Mouse (Mus musculus): ENCODE data around the gene 1700008O03Rik. TPM values are rescaled to one million over a fixed set of nuclear protein-coding genes. Genes with fewer than 3 reads are reported as not detected.
A peak's percentile ranks its signal among the peaks of the same experiment; 100 is the strongest.

Gene 1700008O03Rik
- polyA plus RNA-seq (2016; fragmentation: Nextera tagmentation; extraction: Ambion mirVana) = 1.7 TPM in 2 replicates

DNA sequence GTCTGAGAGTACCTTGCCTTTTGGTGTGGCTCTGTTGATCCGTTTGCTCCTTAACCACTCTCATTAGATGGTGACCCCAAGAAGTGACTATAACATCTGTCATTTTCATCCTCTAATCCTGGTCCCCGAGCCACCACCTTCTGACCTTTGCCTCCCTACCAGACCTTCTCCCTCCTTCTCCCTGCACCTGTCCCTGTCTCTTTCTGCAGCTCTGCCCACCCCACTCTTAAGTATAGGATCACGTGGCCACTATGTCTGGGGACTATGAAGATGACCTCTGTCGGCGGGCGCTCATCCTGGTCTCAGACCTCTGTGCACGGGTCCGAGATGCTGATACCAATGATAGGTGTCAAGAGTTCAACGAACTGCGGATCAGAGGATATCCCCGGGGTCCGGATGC is at the start of gene 1700008O03Rik:
TSS of gene 1700008O03Rik (minus strand) at position 101 of the 400 bp plus-strand sequence.
- Histone ChIP-seq H3K4me1 (peaks cover 21% of the 10 kb centered on the region), H3K4me3 (peak within 1 kb of the TSS; percentile 71), H3K27ac (replicated peaks) (peak within 1 kb of the TSS; percentile 81)

DNA sequence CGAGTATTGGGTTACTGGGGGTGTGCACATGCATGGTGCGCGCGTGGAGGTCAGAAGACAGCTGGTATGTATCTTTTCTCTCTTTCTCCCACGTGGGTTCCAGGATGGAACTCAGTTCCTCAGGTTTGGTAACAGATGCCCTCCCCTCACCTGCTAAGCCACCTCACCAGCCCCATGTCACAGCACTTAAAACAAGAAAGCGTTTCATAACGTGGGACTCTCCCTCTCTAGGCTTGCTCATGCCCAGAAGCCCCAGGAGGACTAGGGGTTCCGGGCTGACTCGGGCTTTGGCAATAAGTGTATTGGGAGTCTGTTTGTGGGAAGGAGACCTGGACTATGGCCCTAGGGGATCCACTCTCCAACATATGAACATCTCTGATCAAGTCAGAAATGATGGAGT is 48.5 kb upstream of the 1700008O03Rik start:
- Histone ChIP-seq H3K36me3 (peaks cover 21% of the 10 kb centered on the region), H3K9me3 (replicated peaks) (no peaks in the 10 kb centered on the region), H3K27ac (replicated peaks) (no peak overlapping the region), H3K4me1 (peaks cover 68% of the 10 kb centered on the region), H3K27me3 (ENCODE audit: low read depth, poor library complexity, severe bottlenecking) (peaks cover 55% of the 10 kb centered on the region), H3K4me3 (no peak overlapping the region)
- DNase-seq (ENCODE audit: low spot score) = no peak
- WGBS = 80% methylated on average over 9 of the region's 9 CpGs

More for the DNA sequence above, at the start of gene 1700008O03Rik:
- 80% methylated on average over 12 of the region's 12 CpGs for WGBS
- Histone ChIP-seq H3K36me3 (no peaks in the 10 kb centered on the region), H3K27me3 (ENCODE audit: low read depth, poor library complexity, severe bottlenecking) (peaks cover 58% of the 10 kb centered on the region), H3K9me3 (replicated peaks) (no peaks in the 10 kb centered on the region)
- no peak for DNase-seq (ENCODE audit: low spot score)

DNA sequence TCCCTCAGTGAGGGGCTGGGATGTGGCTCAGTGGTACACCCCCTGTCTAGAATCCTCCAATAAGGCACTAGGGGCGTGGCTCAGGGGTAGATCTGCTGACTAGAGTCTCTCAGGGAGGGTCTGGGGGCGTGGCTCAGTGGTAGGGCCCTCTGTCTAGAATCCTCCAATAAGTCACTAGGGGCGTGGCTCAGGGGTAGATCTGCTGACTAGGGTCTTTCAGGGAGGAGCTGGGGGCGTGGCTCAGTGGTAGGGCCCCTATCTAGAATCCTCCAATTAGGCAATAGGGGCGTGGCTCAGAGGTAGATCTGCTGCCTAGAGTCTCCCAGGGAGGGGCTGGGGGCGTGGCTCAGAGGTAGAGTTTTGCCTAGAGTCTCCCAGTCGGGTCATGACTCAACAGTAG is 47.8 kb upstream of the 1700008O03Rik start:
- 2% methylated on average over 7 of the region's 7 CpGs for WGBS
- Histone ChIP-seq H3K27ac (replicated peaks) (no peak overlapping the region), H3K36me3 (peaks cover 21% of the 10 kb centered on the region), H3K4me1 (peaks cover 68% of the 10 kb centered on the region), H3K4me3 (peak overlapping the region; percentile 21; the same call in 1 of the 2 replicates), H3K9me3 (replicated peaks) (no peaks in the 10 kb centered on the region), H3K27me3 (ENCODE audit: low read depth, poor library complexity, severe bottlenecking) (peaks cover 60% of the 10 kb centered on the region)
- DNase-seq (ENCODE audit: low spot score) = peak; percentile 80

DNA sequence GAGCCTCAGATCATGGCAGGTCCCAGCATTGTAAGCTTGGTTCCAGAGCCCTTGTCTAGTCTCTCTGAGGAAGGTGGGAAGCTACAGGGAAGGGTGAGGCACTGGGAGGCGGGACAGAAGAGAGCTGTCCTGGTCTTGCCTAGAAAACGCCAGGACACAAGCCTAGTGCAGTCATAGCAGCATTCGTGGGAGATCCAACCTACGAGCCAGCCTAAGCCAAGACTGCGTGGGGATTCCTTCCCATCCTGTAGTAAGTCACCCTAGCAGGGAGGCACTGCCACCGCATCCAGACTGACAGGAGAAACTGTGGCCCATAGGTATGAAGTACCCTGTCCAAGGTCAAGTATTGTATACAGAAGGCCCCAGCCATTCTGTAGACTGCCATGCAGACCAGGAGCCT is 46.9 kb upstream of the 1700008O03Rik start:
- whole genome bisulfite sequencing = 77% methylated on average over 6 of the region's 6 CpGs
- no peak for DNase-seq (ENCODE audit: low spot score)
- Histone ChIP-seq H3K4me3 (no peak overlapping the region), H3K27ac (replicated peaks) (no peak overlapping the region), H3K36me3 (peaks cover 21% of the 10 kb centered on the region), H3K27me3 (ENCODE audit: low read depth, poor library complexity, severe bottlenecking) (peaks cover 60% of the 10 kb centered on the region), H3K4me1 (peaks cover 69% of the 10 kb centered on the region), H3K9me3 (replicated peaks) (no peaks in the 10 kb centered on the region)

DNA sequence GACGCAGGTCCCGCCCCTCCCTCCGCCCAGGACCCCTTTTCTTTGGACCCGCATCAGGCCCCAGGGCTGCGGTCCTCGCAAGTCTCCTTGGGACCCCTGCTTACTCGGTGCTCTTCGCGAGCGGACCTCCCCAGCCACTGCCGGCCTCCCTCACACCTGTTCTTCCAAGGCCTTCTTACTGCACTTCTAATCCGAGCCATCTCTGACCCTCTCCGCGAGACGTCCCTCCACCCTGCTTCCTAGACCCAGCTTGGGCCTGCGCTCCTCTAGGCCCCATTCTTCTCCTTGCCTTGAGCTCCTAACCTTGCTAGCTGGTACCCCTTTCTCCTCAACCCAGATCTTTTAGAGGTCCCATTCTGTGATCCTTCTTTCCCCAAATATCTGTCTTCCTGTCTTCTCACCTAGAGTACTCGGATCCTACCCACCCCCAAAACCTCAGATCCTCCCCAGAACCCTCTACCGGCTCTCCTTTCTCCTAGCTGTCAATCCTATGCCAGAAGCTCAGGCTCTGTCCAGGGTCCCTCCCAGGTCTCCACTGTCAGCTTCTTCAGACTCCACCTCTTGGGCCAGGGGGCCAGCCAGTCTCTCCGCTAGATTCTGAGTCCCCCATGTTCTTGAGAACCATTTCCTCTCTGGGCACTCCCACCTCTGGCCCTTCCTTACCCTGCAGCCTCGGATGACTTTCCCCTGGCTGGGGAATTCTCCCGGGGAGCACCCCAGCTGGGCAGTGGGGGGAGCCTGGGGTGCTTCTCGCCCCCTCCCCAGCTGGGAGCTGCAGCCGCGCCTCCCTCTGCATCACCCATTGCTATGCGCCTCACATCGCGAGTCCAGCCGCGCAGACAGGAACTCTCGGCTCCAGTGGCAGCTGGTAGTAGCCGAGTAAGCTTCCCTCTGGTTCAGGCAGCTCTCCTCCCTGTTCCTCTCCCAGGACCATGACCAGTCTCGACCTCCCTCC is 44.2 kb upstream of the 1700008O03Rik start:
- peaks cover 75% of the 10 kb centered on the region for H3K4me1 ChIP-seq
- H3K27ac ChIP-seq (replicated peaks) = peak overlapping the region; percentile 99
- no peaks in the 10 kb centered on the region for H3K9me3 ChIP-seq (replicated peaks)
- peak; percentile 54 for DNase-seq (ENCODE audit: low spot score)
- peaks cover 54% of the 10 kb centered on the region for H3K27me3 ChIP-seq (ENCODE audit: low read depth, poor library complexity, severe bottlenecking)
- H3K4me3 ChIP-seq = peak overlapping the region; percentile 79
- under 1% methylated on average over 32 of the region's 32 CpGs for WGBS
- peaks cover 14% of the 10 kb centered on the region; the same call in 1 of the 2 replicates for H3K36me3 ChIP-seq

DNA sequence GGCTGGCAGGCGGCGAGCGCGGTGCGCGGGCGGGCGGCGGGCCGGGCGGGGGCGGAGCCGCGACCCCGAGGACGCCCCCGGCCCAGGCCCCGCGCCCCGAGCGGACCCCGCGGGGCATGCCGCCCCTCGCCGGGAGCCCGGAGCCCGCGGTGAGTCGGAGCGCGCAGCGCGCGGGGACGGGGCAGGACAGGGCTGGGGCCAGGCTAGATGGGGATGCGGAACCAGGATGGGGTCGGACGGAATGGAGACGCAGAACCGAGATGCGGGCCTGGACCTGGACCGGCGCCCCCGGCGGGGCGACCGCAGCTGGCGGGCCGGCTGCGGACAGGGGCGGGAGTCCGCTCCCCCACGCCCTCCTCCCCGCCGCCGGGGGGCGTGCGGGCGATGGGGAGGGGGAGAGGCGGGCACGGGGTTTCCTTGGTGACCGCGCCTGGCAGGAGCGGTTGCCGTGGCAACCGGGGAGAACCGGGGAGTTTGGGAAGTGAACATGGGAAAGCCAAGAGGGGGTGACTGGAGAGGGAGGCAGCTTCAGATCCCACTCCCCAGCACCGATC is 43.4 kb upstream of the 1700008O03Rik start, which contains the start of gene Lrrc4b:
TSS of gene Lrrc4b (plus strand) at position 51 of the 554 bp plus-strand sequence.
- under 1% methylated on average over 59 of the region's 69 CpGs for WGBS
- Histone ChIP-seq H3K4me1 (peaks cover 75% of the 10 kb centered on the region), H3K27me3 (ENCODE audit: low read depth, poor library complexity, severe bottlenecking) (peaks cover 54% of the 10 kb centered on the region)

DNA sequence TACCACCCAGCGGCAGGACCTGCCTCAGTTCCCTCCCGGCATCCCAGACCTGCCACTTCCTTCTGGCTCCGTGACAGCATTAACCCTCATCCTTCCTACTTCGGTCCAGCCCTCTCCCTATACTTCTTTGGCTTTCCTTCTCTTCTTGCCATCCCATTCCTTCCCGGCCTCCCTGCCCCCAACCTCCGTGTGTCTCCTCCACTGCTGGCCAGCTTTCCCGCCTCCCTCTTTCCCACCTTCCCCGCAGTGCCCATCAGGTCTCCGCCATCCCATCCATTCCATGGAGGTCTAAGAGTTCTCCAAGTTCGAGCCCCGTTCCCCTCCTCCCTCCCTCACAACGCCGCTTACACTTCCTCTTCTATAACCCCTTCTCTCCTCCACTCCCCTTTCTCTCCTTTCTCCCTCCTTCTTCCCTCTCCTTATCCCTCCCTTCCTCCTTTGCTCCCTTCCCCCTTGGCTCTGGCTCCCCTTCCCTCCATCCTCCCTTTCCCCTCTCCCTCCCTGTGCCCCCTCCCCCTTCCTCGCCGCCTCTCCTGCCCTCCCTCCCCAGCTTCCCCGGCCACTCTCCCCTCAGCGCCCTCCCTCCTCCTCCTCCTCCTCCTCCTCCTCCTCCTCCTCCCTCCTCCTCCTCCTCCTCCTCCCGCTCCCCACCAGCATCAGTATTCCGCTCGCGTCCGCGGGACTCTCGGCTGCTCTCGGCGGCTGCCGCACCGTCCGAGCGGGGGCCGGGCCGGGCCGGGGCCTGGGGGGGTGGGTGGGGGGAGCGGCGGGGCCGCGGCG is 42.7 kb upstream of the 1700008O03Rik start:
- DNase-seq (ENCODE audit: low spot score) = peak; percentile 88
- Histone ChIP-seq H3K27me3 (ENCODE audit: low read depth, poor library complexity, severe bottlenecking) (peaks cover 54% of the 10 kb centered on the region), H3K4me3 (peak overlapping the region; percentile 79), H3K4me1 (peaks cover 69% of the 10 kb centered on the region), H3K9me3 (replicated peaks) (no peaks in the 10 kb centered on the region), H3K27ac (replicated peaks) (peak overlapping the region; percentile 99), H3K36me3 (peaks cover 8% of the 10 kb centered on the region; the same call in 1 of the 2 replicates)
- 5% methylated on average over 22 of the region's 38 CpGs for WGBS

More for the DNA sequence above, 43.4 kb upstream of the 1700008O03Rik start, which contains the start of gene Lrrc4b:
- Histone ChIP-seq H3K36me3 (peaks cover 8% of the 10 kb centered on the region; the same call in 1 of the 2 replicates), H3K4me3 (peak within 1 kb of the TSS; percentile 79), H3K27ac (replicated peaks) (peak within 1 kb of the TSS; percentile 99), H3K9me3 (replicated peaks) (no peaks in the 10 kb centered on the region)
- DNase-seq (ENCODE audit: low spot score) = peak; percentile 87

DNA sequence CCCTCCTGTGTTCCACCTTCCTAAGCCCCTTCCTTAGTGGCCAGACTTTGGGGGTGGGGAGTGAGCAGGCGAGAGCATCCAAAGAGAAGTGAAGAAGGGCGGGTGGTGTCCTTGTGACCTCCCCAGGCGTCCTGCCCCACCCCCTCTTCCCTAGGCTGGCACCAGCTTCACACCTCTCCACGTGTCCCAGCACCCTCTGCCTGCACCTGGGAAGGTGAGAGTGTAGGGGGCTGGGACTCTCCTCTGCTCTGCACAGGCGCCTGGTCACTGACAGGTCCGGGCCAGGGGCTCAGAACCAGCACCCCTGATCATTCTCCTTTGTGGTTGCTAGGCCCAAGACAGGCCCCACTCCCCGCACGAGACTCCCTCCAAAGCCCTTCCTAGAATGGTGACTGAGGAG is 42.0 kb upstream of the 1700008O03Rik start:
- 7% methylated on average over 8 of the region's 8 CpGs for WGBS
- peak overlapping the region; percentile 99 for H3K27ac ChIP-seq (replicated peaks)
- no peak for DNase-seq (ENCODE audit: low spot score)
- H3K9me3 ChIP-seq (replicated peaks) = no peaks in the 10 kb centered on the region
- H3K36me3 ChIP-seq = peaks cover 8% of the 10 kb centered on the region; the same call in 1 of the 2 replicates
- H3K27me3 ChIP-seq (ENCODE audit: low read depth, poor library complexity, severe bottlenecking) = peaks cover 54% of the 10 kb centered on the region
- peak overlapping the region; percentile 79 for H3K4me3 ChIP-seq
- peaks cover 62% of the 10 kb centered on the region for H3K4me1 ChIP-seq

DNA sequence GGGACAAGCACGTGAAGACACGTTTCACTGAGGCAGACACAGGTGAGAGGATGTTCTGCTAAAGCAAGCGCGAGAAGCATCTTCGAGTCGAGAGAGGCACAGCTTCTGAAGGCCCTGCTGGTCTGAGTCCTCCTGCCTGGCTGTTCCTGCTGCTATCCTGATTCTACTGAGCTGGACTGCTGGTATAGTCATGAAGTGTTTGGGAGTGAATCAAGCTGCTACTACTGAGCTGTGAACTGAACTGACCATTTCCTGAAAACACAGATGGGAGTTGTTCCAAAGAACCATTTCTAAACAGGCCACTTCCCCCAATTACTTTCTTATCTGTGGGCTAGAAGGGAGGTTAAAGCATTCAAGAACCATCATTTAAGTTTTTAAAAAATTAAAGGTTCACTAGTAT is 27.7 kb upstream of the 1700008O03Rik start:
- Histone ChIP-seq H3K9me3 (replicated peaks) (no peaks in the 10 kb centered on the region), H3K27me3 (ENCODE audit: low read depth, poor library complexity, severe bottlenecking) (peaks cover 10% of the 10 kb centered on the region), H3K36me3 (no peaks in the 10 kb centered on the region), H3K4me1 (0 out of 2 replicates have a peak, but pooled peaks cover 6% of the 10 kb centered on the region), H3K4me3 (no peak overlapping the region), H3K27ac (replicated peaks) (no peak overlapping the region)
- WGBS = 86% methylated on average over 6 of the region's 6 CpGs
- no peak for DNase-seq (ENCODE audit: low spot score)

DNA sequence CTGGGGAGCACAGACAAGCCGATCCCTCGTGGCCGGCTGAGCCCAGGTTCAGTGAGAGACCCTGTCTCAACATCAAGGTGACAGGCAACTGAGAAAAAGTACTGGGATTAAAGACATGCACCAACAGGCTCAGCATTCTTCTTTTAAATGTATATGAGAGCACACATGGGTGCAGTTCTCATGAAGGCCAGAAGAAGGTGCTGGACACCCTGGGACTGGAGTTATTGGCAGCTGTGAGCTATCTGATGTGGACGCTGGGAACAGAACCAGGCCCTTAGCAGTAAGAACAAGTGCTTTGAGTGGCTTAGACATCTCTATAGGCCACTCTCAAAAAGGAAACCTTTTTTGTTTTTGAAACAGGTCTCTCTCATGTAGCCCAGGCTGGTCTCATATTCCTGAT is 25.5 kb upstream of the 1700008O03Rik start:
- no peak overlapping the region for H3K4me3 ChIP-seq
- no peak overlapping the region for H3K27ac ChIP-seq (replicated peaks)
- WGBS = 91% methylated on average over 4 of the region's 4 CpGs
- H3K27me3 ChIP-seq (ENCODE audit: low read depth, poor library complexity, severe bottlenecking) = peaks cover 21% of the 10 kb centered on the region
- no peaks in the 10 kb centered on the region for H3K9me3 ChIP-seq (replicated peaks)
- no peaks in the 10 kb centered on the region for H3K36me3 ChIP-seq
- peaks cover 7% of the 10 kb centered on the region for H3K4me1 ChIP-seq
- DNase-seq (ENCODE audit: low spot score) = no peak

DNA sequence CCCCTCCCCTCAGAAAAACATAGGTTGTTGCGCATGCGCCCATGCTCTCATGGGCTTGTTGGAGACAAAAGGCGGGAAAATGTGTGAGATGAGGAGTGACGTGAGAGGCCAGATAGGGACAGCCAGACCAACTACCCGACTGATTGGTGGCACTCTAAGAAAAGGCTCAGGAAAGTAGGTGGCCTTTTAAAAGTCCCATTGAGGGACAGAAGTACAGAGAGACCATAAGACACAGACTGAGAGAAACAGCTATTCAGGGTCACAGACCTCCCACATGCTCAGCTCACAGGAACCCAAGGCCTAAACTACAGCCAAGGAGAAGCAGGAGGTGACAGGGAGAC is 20.4 kb upstream of the 1700008O03Rik start:
- Histone ChIP-seq H3K36me3 (no peaks in the 10 kb centered on the region), H3K27me3 (ENCODE audit: low read depth, poor library complexity, severe bottlenecking) (peaks cover 40% of the 10 kb centered on the region), H3K27ac (replicated peaks) (peak overlapping the region; percentile 89), H3K4me1 (peaks cover 12% of the 10 kb centered on the region), H3K4me3 (peak overlapping the region; percentile 52; the same call in 1 of the 2 replicates), H3K9me3 (replicated peaks) (no peaks in the 10 kb centered on the region)
- no peak for DNase-seq (ENCODE audit: low spot score)
- 2% methylated on average over 5 of the region's 5 CpGs for WGBS

DNA sequence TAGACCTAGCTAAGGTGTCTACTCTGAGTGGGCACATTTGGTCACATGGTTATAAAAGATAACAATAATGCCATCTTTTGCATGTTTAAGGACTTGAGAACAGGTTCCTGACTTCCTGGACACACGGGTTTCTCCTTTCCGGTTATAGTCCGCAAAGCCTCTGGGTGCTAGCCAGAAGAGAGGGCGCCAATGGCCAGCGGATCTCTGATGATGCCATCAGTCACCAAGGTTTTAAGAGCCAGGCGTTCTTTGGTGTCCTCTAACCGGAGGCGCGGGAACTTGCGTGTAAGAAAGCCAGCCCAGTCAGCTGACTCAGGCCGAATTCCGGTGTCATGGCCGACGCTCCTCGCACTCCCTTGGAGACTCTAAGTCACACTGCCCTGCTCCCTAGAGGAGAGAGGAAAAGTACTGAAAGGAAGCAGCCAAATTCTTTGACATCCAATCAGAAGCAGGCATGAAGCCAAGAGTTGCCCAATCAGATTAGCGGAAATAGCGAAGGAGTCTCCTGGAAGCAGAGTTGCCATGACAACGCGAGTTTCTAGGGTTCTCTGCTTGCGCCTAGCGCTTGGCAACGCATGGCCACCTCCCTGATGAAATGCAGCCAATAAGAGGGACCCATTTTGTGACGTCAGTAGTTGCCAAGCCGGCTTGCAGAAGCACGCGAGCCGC is 19.9 kb upstream of the 1700008O03Rik start:
- H3K27me3 ChIP-seq (ENCODE audit: low read depth, poor library complexity, severe bottlenecking) = peaks cover 41% of the 10 kb centered on the region
- no peaks in the 10 kb centered on the region for H3K36me3 ChIP-seq
- H3K4me1 ChIP-seq = peaks cover 12% of the 10 kb centered on the region
- peak overlapping the region; percentile 52 for H3K4me3 ChIP-seq
- H3K27ac ChIP-seq (replicated peaks) = peak overlapping the region; percentile 89
- DNase-seq (ENCODE audit: low spot score) = peak; percentile 97
- H3K9me3 ChIP-seq (replicated peaks) = no peaks in the 10 kb centered on the region
- 3% methylated on average over 27 of the region's 27 CpGs for WGBS

Data from midbrain, embryonic 10.5 days (tissue).